Mouse (Mus musculus): Measurements from ENCODE around the gene Gm49368.

Gene Gm49368

GRCm38 (mm10) chr7:128056917-128057444, 5.5 kb upstream of the Gm49368 start:
- CTCF ChIA-PET: interaction anchor here (0.7 kb wide), 1 partner anchor 567 kb away, joined by 4 read pairs; no protein-coding TSS in a partner anchor

DNA sequence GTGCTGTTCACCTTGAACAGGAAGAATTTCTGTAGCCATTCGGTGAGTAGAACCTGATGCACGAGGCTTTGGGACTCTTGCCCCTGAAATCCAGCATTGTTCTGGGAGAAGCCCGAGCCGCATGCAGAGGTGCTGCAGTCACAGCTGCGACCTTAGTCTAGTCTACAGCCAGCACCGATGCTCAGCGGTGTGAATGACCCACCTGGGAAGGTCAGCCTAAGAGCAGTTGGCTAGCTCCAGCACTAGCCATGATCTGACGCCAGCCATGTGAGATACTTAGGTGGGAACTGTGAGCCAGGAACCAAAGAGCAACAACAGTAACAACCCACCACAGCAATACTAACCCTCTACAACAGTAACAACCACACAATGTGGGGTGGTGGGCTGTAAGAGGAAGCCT, 4.6 kb upstream of the Gm49368 start:
- CTCF ChIA-PET: interaction anchor here (0.5 to 0.9 kb wide), 4 partner anchors 9 to 58 kb away, joined by 3 to 6 read pairs (median 4); no protein-coding TSS in a partner anchor

DNA sequence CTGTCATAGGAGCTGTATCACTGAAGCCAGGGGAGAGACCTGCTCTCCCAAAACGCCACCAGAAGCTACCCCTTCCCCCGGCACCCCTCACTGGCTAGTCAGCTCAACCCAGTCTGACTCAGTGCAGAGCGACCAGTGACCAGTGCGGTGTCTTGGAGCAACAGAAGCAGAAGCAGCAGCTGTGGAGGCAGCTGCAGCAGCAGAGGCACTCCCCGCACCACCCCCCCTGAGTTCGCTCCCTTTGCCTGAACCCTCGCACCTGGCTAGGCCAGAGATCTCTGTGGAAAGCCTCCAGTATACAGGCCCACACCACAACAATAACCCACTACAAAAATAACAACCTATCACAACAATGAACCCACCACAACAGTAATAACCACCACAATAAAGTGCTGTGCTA, 3.9 kb upstream of the Gm49368 start:
- CTCF ChIA-PET: interaction anchor here (0.5 to 0.9 kb wide), 3 partner anchors 8 to 57 kb away, joined by 3 to 6 read pairs (median 6); no protein-coding TSS in a partner anchor

DNA sequence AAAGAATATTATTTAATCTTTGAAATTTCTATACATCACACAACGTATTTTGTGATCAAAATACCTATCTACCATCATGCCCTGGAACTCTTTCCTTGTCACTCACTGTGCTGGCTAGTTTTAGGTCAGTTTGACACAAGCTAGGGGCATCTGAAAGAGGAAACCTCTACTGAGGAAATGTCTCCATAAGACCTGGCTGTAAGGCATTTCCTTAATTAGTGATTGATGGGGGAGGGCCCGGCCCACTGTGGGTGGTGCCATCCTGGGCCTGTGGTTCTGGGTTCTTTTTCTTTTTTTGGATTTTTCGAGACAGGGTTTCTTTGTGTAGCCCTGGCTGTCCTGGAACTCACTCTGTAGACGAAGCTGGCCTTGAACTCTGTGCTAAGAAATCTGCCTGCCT, 3.4 kb upstream of the Gm49368 start:
- CTCF ChIA-PET: no interaction called here

DNA sequence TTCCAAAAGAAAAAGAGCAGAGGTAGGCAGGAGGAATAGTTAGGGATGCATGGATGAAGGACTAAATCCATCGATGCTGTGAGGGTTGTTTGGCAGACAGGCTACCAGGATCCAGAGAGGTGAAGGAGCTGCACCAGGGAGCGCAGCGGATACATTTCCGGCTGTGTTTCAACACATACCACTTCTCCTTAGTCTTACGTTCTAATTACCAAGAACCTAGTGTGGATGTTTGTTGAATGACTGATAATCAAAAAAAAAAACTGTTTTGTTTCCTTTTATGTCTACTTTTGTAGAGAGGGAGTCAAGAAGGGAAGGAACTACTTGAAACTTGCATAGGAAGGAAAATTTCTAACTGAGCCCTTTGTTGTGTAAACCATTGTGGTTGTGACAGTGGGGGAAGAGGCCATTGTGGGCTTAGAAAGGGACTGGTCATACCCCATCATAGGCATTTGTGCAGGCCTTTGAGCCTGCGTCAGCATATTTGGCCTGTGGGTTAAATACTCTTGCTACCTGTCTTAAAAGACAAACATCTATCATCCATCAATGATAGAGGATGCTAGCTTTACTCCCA, 813 bp downstream of the Gm49368 start:
- CTCF ChIA-PET: no interaction called here

- CTCF ChIA-PET: no interaction called here
Measured at GRCm38 (mm10) chr7:128065547-128065946, 3.1 kb downstream of the Gm49368 start.

- CTCF ChIA-PET: no interaction called here
Measured at GRCm38 (mm10) chr7:128067847-128068246, 5.4 kb downstream of the Gm49368 start.

GRCm38 (mm10) chr7:128069844-128070243, 7.4 kb downstream of the Gm49368 start:
- CTCF ChIA-PET: interaction anchor here (0.7 kb wide), 1 partner anchor 68 kb away, joined by 4 read pairs; no protein-coding TSS in a partner anchor

- CTCF ChIA-PET: no interaction called here
Measured at GRCm38 (mm10) chr7:128071816-128072215, 9.3 kb downstream of the Gm49368 start.

- CTCF ChIA-PET: no interaction called here
Measured at GRCm38 (mm10) chr7:128080012-128080411, 17.5 kb downstream of the Gm49368 start.

DNA sequence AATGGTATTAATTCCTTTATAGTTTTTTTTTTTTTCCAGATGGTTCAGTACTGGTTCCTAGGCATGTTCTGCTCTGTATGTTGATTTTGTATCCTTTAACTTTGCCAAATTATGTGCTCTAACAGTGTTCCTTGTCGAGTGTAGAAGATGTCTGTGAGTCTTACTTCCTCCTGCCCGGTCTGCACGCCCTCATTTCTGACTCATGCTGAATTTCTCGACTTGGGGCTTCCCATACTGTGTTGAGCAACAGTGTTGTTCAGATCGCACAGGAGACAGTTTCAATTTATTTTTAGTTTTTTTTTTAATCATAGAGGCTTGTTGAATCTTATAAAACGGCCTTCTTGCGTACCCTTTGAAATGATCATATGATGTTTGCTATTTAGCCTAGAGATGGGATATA, 26.7 kb downstream of the Gm49368 start:
- CTCF ChIA-PET: no interaction called here

DNA sequence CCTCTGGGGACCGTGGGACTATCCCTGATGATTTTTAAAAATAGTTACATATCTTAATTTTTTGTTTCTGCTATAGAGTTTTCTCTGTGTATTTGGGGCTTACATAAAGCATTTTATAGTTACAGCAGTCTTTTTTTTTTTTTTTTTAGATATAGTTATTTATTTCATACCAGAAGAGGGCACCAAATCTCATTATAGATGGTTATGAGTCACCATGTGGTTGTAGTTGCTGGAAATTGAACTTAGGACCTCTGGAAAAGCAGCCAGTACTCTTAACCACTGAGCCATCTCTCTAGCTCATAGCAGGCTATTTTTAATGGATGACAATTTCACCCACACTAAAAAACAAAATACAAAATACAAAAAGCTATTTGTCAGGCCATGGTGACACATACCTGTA, 35.7 kb downstream of the Gm49368 start:
- CTCF ChIA-PET: no interaction called here

- CTCF ChIA-PET: interaction anchor here (0.7 kb wide), 1 partner anchor 117 kb away, joined by 13 read pairs; no protein-coding TSS in a partner anchor
Measured at GRCm38 (mm10) chr7:128100742-128101357, 38.4 kb downstream of the Gm49368 start.

- CTCF ChIA-PET: interaction anchor here (0.7 kb wide), 1 partner anchor 22 kb away, joined by 7 read pairs; no protein-coding TSS in a partner anchor
Measured at GRCm38 (mm10) chr7:128105246-128105645, 42.8 kb downstream of the Gm49368 start.

- CTCF ChIA-PET: interaction anchor here (0.7 kb wide), 1 partner anchor 554 kb away, joined by 5 read pairs; no protein-coding TSS in a partner anchor
Measured at GRCm38 (mm10) chr7:128107462-128107861, 45.0 kb downstream of the Gm49368 start.

DNA sequence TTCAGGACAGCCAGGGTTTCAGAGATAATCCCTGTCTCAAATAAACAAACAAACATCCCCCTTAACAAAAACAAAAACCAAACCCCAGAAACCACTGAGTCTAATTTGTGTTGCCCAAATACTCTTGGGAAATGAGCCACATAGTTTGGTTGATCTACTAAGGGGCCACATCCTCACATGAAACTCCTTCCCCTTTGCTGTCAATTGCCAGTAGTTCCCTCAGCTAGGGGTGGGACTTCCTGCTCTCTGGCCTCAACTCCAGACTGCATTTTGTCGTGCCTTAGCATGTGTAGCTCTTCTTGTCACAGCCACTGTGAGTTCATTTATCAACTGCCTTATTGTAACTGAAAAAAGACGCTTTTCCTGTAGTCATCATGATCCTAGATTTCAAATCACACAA, 47.8 kb downstream of the Gm49368 start:
- CTCF ChIA-PET: interaction anchor here (0.7 kb wide), 1 partner anchor 56 kb away, joined by 3 read pairs; no protein-coding TSS in a partner anchor

GRCm38 (mm10) chr7:128112131-128112530, 49.6 kb downstream of the Gm49368 start:
- CTCF ChIA-PET: no interaction called here

- CTCF ChIA-PET: no interaction called here
Measured at GRCm38 (mm10) chr7:128114371-128115105, 52.1 kb downstream of the Gm49368 start.

- CTCF ChIA-PET: interaction anchor here (0.7 kb wide), 2 partner anchors 24 to 57 kb away, joined by 6 read pairs; no protein-coding TSS in a partner anchor
Measured at GRCm38 (mm10) chr7:128115211-128115958, 52.9 kb downstream of the Gm49368 start.

DNA sequence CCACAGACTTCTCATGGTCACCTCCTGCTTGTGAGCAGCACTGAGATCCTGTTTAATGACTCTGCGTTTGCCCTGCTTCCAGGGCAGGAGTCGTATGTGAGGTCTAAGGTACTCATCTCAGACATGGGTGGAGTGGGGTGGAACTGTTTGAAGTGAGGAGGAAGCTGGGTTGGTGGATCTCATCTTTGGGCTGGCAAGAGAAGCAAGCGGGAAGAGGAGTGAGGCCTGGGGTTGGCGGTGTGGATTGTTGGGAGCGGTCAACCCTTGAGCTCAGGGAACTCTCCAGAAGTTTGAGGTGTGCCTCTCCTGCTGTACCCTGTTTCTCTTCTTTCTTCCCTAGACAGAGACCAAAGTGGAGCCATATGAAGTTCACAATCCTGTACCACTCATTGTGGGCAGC, 53.9 kb downstream of the Gm49368 start:
- CTCF ChIA-PET: no interaction called here

DNA sequence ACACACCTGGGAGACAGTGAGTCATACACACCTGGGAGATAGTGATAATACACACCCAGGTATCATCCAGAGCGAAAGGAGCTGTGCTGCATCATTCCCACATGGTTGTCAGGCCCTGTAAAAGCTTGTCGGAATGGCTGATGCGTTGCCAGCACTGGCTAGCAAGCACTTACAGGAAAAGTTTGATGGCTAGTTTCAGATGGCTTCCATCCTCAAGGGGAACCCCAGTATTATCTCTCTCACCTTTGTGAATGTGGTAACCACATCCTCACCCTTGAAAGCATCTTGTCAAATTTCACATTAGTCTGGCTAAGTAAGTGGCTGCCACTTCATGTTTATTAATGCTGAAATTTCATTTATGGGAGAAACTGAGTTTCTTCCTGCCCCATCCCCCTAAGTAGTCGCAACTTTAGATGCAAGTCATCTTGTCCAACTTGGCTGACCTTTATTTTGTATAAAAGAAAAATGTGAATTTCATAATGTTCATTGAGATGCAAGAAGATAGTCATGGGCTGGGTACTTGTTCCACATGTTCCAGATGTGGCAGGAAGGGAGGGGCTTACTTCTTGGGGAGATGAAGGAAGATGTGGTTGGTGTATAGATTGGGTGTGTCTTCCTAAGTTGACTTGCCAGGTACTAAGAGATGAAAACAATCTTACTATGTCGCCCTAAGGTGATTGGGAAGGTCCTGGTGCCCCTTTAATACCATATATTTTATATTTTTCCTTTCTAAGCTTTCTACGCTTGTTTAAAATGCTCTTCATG, 57.4 kb downstream of the Gm49368 start:
- CTCF ChIA-PET: no interaction called here

All from spleen, embryonic (tissue).